ENCODE assay signal across 19 mouse cellular contexts in the genomic region with DNA sequence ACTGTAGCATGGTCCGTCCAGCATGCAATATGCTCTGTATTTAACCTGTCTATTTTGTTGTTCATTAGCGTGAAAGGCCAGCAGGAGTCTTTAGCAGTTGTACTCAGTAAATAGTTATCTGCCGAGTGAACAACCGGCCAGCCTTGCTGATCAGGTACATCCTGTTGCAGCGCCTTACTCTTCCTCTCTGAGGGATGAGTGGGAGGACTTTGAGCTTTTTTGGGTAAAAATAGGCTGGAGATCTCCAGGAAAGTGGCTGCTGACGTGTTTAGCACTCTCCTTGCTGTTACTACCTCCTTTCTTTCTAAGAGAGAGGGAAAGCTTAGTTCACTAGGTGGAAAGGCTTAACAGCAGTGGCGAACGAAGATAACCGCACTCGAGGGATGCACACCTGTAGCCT. TPM values are rescaled to one million over a fixed set of nuclear protein-coding genes. Genes with fewer than 3 reads are reported as not detected.
DNase-seq lines count a peak whose midpoint lies in the region; ATAC-seq and TF ChIP-seq lines count a peak whose summit lies in the region.
"Had no signal": no experiment of that assay in that cellular context is flagged by ENCODE, and none has a peak within 500 bp of the region (broad histone marks: within the 10 kb centered on the region; RNA-seq: fewer than 3 reads in every experiment).

No protein-coding gene starts in this region.

- H3K4me1 ChIP-seq in heart, embryonic 14.5 days (ENCODE audit: control insufficient read depth in 2 of 2, insufficient read depth in 2 of 2, low read length in 2 of 2): peaks cover 24 to 39% of the 10 kb centered on the region in 2 experiments
- peaks cover 51% of the 10 kb centered on the region for H3K4me1 ChIP-seq in liver, embryonic 15.5 days (replicated peaks)
- peaks cover 20% of the 10 kb centered on the region for H3K4me1 ChIP-seq in olfactory bulb, adult 2 months (ENCODE audit: control insufficient read depth, insufficient read depth, low read length)

- no peak for TF ChIP-seq POLR2A in olfactory bulb, adult 2 months (IDR thresholded peaks at IDR 0.05; ENCODE audit: insufficient read depth, low read depth, low read length)

- no peaks in the 10 kb centered on the region for H3K9me3 ChIP-seq in heart, embryonic 14.5 days (ENCODE audit: control insufficient read depth, low read length)
- no peaks in the 10 kb centered on the region for H3K9me3 ChIP-seq in liver, embryonic 15.5 days (replicated peaks)
- H3K9me3 ChIP-seq: embryonic facial prominence, embryonic 15.5 days; limb, embryonic 13.5 days; lung, embryonic 15.5 days; midbrain, embryonic 12.5 days; stomach, embryonic 15.5 days had no signal

- peak overlapping the region; percentile 97 to 98 for H3K27ac ChIP-seq in heart, embryonic 14.5 days (replicated peaks in 1 of 2; ENCODE audit: control insufficient read depth in 1 of 2, insufficient read depth in 1 of 2, low read depth in 2 of 2, low read length in 2 of 2)
- 0 out of 2 replicates have a peak overlapping the region, but pooled peaks have one; percentile 12 for H3K27ac ChIP-seq in liver, embryonic 15.5 days (replicated peaks)
- H3K27ac ChIP-seq in olfactory bulb, adult 2 months (ENCODE audit: insufficient read depth, low read depth, low read length): peak overlapping the region; percentile 88
- H3K27ac ChIP-seq: embryonic facial prominence, embryonic 15.5 days; hindbrain, postnatal 0 days; limb, embryonic 13.5 days; midbrain, embryonic 12.5 days had no signal

- H3K9ac ChIP-seq in heart, embryonic 14.5 days (ENCODE audit: low read length): peak overlapping the region; percentile 10; the same call in 1 of the 2 replicates
- no peak overlapping the region for H3K9ac ChIP-seq in liver, embryonic 15.5 days
- H3K9ac ChIP-seq: embryonic facial prominence, embryonic 15.5 days; limb, embryonic 13.5 days; lung, embryonic 15.5 days; midbrain, embryonic 12.5 days; stomach, embryonic 15.5 days had no signal

- no peaks in the 10 kb centered on the region for H3K27me3 ChIP-seq in heart, embryonic 14.5 days (ENCODE audit: control insufficient read depth, insufficient read depth, low read length)
- H3K27me3 ChIP-seq in liver, embryonic 15.5 days: no peaks in the 10 kb centered on the region
- H3K27me3 ChIP-seq: embryonic facial prominence, embryonic 15.5 days; limb, embryonic 13.5 days; lung, embryonic 15.5 days; midbrain, embryonic 12.5 days; stomach, embryonic 15.5 days had no signal

- ATAC-seq in frontal cortex, adult (ENCODE audit: low TSS enrichment): peak; percentile 78
- no peak for ATAC-seq in heart, embryonic 14.5 days (ENCODE audit: insufficient number of reproducible peaks, insufficient read depth, low FRiP score, low read depth)
- ATAC-seq in liver, embryonic 15.5 days (ENCODE audit: insufficient read depth): no peak
- ATAC-seq: CD4-positive, CD25-positive, alpha-beta regulatory T cell, adult 4 months; hindbrain, postnatal 0 days had no signal

- DNase-seq in frontal cortex, postnatal 25 days (ENCODE audit: low spot score in 2 of 2): no peak
- no peak for DNase-seq in heart, postnatal 4 days
- no peak for DNase-seq in liver
- DNase-seq in adrenal gland, postnatal 36 days: no peak
- DNase-seq: cerebellum, postnatal 10 days; embryo, embryonic 11 days; kidney, adult 11 months; kidney, postnatal 10 days had no signal

- peaks cover 24% of the 10 kb centered on the region for H3K36me3 ChIP-seq in heart, embryonic 14.5 days (ENCODE audit: control insufficient read depth, insufficient read depth, low read length)
- H3K36me3 ChIP-seq in liver, embryonic 15.5 days (replicated peaks): peaks cover 61% of the 10 kb centered on the region
- H3K36me3 ChIP-seq: stomach, embryonic 15.5 days had no signal

- no peak for TF ChIP-seq CTCF in olfactory bulb, adult 2 months (IDR thresholded peaks at IDR 0.05; ENCODE audit: insufficient read depth, low read depth, low read length)

- WGBS in heart, embryonic 14.5 days: 52% methylated on average over 10 of the region's 10 CpGs
- 73% methylated on average over 10 of the region's 10 CpGs for WGBS in liver, embryonic 15.5 days (ENCODE audit: insufficient replicate concordance)
- WGBS in olfactory bulb, adult 2 months: 49% methylated on average over 10 of the region's 10 CpGs

- no peak overlapping the region for H3K4me3 ChIP-seq in heart, embryonic 14.5 days (ENCODE audit: control insufficient read depth in 1 of 2, insufficient read depth in 1 of 2, low read depth in 1 of 2, low read length in 2 of 2)
- no peak overlapping the region for H3K4me3 ChIP-seq in liver, embryonic 15.5 days (replicated peaks)
- H3K4me3 ChIP-seq in olfactory bulb, adult 2 months (ENCODE audit: insufficient read depth, low read depth, low read length): no peak overlapping the region
- H3K4me3 ChIP-seq: embryonic facial prominence, embryonic 15.5 days; limb, embryonic 13.5 days; lung, embryonic 15.5 days; midbrain, embryonic 12.5 days; stomach, embryonic 15.5 days had no signal

- peak overlapping the region; percentile 44 for H3K4me2 ChIP-seq in heart, embryonic 14.5 days (ENCODE audit: low read length)
- no peak overlapping the region for H3K4me2 ChIP-seq in liver, embryonic 15.5 days
- H3K4me2 ChIP-seq: embryonic facial prominence, embryonic 15.5 days; limb, embryonic 13.5 days; lung, embryonic 15.5 days; midbrain, embryonic 12.5 days; stomach, embryonic 15.5 days had no signal

RNA-seq across cellular contexts. Expression of gene Aunip, which starts 6.9 kb away (rescaled TPM):
- 2.3 and 3.2 TPM in 2 replicates for polyA plus RNA-seq in heart, embryonic 14.5 days (2014; fragmentation: Nextera tagmentation; extraction: Ambion mirVana)
- 1 to 10 TPM; 2.9 to 3.6 TPM for total RNA-seq in heart, postnatal 4 days (2021)
- polyA plus RNA-seq in liver, embryonic 15.5 days (2015; fragmentation: Nextera tagmentation; extraction: Ambion mirVana): 14.0 and 18.9 TPM in 2 replicates
- not detected in 2 replicates for polyA plus RNA-seq in olfactory bulb, adult 2 months (2012; ENCODE audit: insufficient read depth, insufficient read length, low replicate concordance, missing spikeins)
- 1 to 10 TPM; 1.7 to 2.5 TPM for total RNA-seq in adrenal gland, postnatal 36 days (2021)

RNA-seq across cellular contexts. Expression of gene Mtfr1l, which starts 17.5 kb away (rescaled TPM):
- polyA plus RNA-seq in heart, embryonic 14.5 days (2014; fragmentation: Nextera tagmentation; extraction: Ambion mirVana): 170 and 175 TPM in 2 replicates
- 100 to 1,000 TPM; 145 to 150 TPM for total RNA-seq in heart, postnatal 4 days (2021)
- 39.6 and 40.3 TPM in 2 replicates for polyA plus RNA-seq in liver, embryonic 15.5 days (2015; fragmentation: Nextera tagmentation; extraction: Ambion mirVana)
- not detected in 2 replicates for polyA plus RNA-seq in olfactory bulb, adult 2 months (2012; ENCODE audit: insufficient read depth, insufficient read length, low replicate concordance, missing spikeins)
- 100 to 1,000 TPM; 128 to 136 TPM for total RNA-seq in adrenal gland, postnatal 36 days (2021)

RNA-seq across cellular contexts. Expression of gene Paqr7, which starts 21.2 kb away (rescaled TPM):
- 4.2 and 4.6 TPM in 2 replicates for polyA plus RNA-seq in heart, embryonic 14.5 days (2014; fragmentation: Nextera tagmentation; extraction: Ambion mirVana)
- 1 to 10 TPM; 8.2 to 9.0 TPM for total RNA-seq in heart, postnatal 4 days (2021)
- 7.8 and 8.4 TPM in 2 replicates for polyA plus RNA-seq in liver, embryonic 15.5 days (2015; fragmentation: Nextera tagmentation; extraction: Ambion mirVana)
- polyA plus RNA-seq in olfactory bulb, adult 2 months (2012; ENCODE audit: insufficient read depth, insufficient read length, low replicate concordance, missing spikeins): not detected in 2 replicates
- total RNA-seq in adrenal gland, postnatal 36 days (2021): 10 to 100 TPM; 38.7 to 56.9 TPM

RNA-seq across cellular contexts. Expression of gene Selenon, which starts 34.2 kb away (rescaled TPM):
- 41.5 and 43.6 TPM in 2 replicates for polyA plus RNA-seq in heart, embryonic 14.5 days (2014; fragmentation: Nextera tagmentation; extraction: Ambion mirVana)
- total RNA-seq in heart, postnatal 4 days (2021): 10 to 100 TPM; 46.4 to 49.9 TPM
- 4.1 and 6.6 TPM in 2 replicates for polyA plus RNA-seq in liver, embryonic 15.5 days (2015; fragmentation: Nextera tagmentation; extraction: Ambion mirVana)
- polyA plus RNA-seq in olfactory bulb, adult 2 months (2012; ENCODE audit: insufficient read depth, insufficient read length, low replicate concordance, missing spikeins): not detected in 2 replicates
- total RNA-seq in adrenal gland, postnatal 36 days (2021): 10 to 100 TPM; 28.8 to 36.9 TPM

RNA-seq across cellular contexts. Expression of gene Stmn1, which starts 49.6 kb away (rescaled TPM):
- 933 and 977 TPM in 2 replicates for polyA plus RNA-seq in heart, embryonic 14.5 days (2014; fragmentation: Nextera tagmentation; extraction: Ambion mirVana)
- total RNA-seq in heart, postnatal 4 days (2021): 100 to 1,000 TPM; 312 to 327 TPM
- polyA plus RNA-seq in liver, embryonic 15.5 days (2015; fragmentation: Nextera tagmentation; extraction: Ambion mirVana): 398 and 432 TPM in 2 replicates
- polyA plus RNA-seq in olfactory bulb, adult 2 months (2012; ENCODE audit: insufficient read depth, insufficient read length, low replicate concordance, missing spikeins): 402 and 593 TPM in 2 replicates
- total RNA-seq in adrenal gland, postnatal 36 days (2021): 10 to 100 TPM; 46.2 to 53.5 TPM

Comparison
In these comparisons a context has a peak if more than half of its experiments do, and no peak if none do; other contexts are left out.
1. H3K27ac ChIP-seq: peak in every context shown above with its lines; median percentile 98 in heart, embryonic 14.5 days; 88 in olfactory bulb, adult 2 months; 12 in liver, embryonic 15.5 days.